Mouse (Mus musculus) CD4-positive, CD25-positive, alpha-beta regulatory T cell, adult 2 months (primary cell): ENCODE results near the gene Ces1b.

Source experiments
- DNase-seq: peaks from one replicate; pipeline ENCODE4 v3.0.0-alpha.2; 2012; ENCODE audit warnings: low read depth, low spot score

Ces1b gene

GRCm38 (mm10) chr8:93010286-93010685 is 69.5 kb downstream of the Ces1b start:
- peak; percentile 30 for DNase-seq
